Mouse (Mus musculus) gastrocnemius, postnatal 25 days (tissue): ENCODE results near the gene Ptprj. TPM values are rescaled to one million over a fixed set of nuclear protein-coding genes. Genes with fewer than 3 reads are reported as not detected.
"Not testable (repeated sequence)": the region's sequence is repeated elsewhere in the genome, so short reads cannot be mapped to it uniquely, and the experiment has no call there.

Experiments
- DNase-seq: peaks from one replicate; pipeline ENCODE4 v3.0.0; 2022
- total RNA-seq, 2 experiments: library from RNA; stranded (reverse); gene quantifications; 1 replicate in 1 of 2; 2 replicates in 1 of 2; pipeline ENCODE4 v1.2.3; 2021

Ptprj gene
- total RNA-seq, 2 experiments from 2014 or later, result 3.7 to 4.1 TPM

DNA sequence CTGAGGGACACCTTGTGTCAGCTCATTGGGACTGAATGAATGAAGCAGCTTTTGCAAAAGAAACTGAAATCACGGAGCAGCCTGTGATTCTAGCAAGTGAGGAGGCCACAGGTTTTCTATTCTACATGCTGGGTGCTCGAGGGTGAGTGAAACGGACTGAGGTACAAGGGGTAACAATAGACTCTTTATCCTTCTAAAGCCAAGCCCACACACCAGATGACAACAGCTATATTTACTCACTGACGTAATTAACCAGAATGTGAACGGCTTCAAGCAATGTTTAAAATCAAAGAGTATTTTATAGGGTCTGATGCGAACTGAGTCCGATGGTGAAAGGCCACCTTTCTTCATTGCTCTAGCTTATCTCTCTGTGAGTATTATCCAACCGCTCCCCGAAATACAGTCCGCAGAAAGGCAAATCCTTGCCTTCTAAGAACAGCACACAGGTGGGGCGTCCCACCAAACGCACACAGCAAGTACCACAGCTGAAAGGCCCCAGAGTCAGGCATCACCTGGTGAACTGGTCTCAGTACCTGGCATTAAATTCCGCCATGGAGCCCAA is 99.6 kb downstream of the Ptprj start:
- DNase-seq, result no peak

DNA sequence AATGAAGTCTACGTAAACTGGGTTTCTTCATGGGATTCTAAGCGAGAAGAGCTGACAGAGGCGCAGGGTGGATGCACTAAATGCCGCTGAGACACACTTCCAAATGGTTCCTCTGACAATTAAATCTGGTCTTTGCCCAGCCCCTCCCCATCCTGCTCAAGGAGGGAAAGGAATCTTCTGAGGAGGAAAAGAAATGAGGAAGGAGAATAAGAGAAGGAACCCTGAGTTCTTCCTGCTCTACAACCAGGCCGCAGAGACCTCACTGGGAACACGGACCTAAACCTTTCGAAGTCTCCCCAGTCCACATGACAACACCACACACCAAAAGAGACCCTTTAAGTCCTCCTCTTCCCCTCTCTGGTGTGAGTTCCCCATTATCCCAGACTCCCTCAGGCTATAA is 101.9 kb downstream of the Ptprj start:
- no peak for DNase-seq

GRCm38 (mm10) chr2:90477617-90478016 is 102.8 kb downstream of the Ptprj start:
- DNase-seq, result no peak

DNA sequence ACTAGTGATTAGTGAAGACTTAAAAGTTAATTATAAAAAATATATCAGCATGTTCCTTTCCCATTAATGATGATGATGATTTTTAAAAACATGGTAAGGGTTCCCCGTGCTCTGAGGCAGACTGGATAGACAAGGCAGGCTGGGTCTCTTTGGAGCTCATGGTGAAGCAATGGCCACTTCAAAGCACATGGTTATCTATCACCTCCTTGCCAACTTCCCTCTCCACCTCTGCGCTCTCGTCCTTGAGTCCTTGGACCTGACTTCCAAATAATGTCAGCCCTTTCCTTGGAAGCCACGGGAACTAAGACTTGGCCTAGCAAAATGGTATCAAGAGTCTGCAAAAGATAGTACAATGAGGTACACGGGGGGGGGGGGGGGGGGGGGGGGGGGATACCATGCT is 103.7 kb downstream of the Ptprj start:
- DNase-seq, result no peak

DNA sequence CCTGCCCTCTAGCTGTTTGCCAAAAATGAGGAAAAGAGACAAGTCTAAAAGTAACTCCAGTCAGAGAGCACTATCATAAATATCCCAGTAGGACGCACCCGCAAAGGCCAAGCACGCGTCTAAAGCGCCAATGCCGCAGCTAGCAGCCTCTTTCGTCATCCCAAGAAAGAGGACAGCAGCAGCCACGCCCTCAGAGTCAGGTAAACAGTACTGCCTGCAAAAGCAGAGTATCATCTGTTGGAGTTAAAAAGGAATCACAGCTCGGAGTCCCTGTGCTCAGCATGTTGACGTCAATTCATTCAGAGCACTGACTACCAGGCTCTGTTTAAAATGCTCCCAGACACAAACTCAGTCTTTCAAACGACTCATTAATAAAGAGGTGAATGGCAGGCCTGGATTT is 104.1 kb downstream of the Ptprj start:
- no peak for DNase-seq

- DNase-seq, result peak; percentile 44
These were observed 105.6 kb downstream of the Ptprj start for GRCm38 (mm10) chr2:90474593-90475405.

DNA sequence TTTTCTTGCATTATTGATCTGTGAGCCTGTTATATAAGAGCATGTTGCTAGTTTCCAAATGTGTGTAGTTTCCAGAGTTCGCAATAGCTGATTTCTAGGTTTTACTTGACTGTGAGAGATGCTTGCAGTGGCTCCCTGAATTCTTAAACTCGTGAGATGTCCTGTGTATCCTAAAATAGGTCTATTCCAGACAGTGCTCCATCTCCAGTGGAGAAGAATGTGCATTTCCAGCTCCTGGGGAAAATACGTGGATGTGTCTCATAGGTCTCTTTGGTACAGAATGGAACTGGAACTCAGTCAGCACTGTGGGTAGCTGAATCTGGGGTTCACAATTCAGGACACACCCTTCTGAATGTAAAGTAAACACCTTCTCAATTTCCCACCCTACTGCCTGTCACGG is 107.7 kb downstream of the Ptprj start:
- no peak for DNase-seq

DNA sequence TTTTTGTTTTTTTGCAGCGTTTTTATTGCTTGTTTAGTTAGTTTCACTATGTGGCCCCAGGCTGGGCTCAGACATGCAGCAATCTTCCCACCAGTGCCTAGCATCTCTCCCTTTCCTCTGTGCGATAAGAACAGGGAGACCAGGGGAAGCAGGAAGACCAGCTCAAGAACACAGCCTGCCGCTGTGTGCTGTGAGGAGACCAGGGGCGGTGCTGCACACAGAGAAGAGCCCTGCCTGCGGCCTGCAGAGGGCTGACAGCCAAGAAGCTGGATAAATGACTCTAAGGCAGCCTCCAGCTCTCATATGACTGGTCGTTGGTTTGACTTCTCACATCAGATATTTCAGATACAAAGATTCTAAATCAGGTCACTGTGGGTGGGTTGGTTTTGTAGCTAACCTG is 110.3 kb downstream of the Ptprj start:
- DNase-seq, result no peak

GRCm38 (mm10) chr2:90466480-90466879 is 114.0 kb downstream of the Ptprj start:
- DNase-seq, result no peak

- DNase-seq, result no peak
These were observed 116.7 kb downstream of the Ptprj start for GRCm38 (mm10) chr2:90463735-90464134.

DNA sequence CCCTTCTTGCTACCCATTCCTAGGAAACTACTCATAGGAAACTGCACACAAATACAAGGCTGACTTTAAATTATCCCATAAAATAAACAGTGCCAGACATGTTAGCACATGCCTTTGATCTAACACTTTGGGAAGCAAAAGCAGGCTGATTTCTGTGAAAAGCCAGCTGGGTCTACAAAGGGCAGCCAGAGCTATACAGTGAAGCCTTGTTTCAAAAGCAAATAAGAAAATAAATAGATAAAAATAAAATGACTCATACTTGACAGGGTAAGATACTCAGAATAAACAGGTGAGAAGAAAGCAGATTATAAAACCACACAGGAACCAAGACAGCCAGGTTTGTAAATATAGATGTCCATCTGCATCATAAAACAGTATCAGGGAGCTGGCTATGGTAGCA is 118.2 kb downstream of the Ptprj start:
- no peak for DNase-seq

DNA sequence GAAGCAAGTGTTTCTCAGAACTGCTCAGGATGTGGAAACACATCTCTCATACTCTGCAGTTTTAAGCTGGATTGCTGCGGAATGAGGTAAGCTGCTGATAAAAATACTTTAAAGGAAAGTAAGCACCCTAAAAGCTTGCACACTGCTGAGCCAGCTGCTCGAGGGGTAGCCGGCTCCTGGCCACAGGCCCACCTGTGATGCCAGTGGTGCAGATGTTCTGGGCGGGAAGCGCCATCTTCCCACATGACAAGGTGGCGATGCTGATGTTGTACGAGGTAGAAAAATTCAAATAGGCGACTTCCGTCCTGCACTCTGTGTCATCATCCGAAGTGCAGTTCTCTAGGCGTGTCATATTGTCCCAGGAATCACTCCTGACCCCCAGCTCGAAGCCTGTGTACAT is 122.5 kb downstream of the Ptprj start:
- DNase-seq, result no peak

DNA sequence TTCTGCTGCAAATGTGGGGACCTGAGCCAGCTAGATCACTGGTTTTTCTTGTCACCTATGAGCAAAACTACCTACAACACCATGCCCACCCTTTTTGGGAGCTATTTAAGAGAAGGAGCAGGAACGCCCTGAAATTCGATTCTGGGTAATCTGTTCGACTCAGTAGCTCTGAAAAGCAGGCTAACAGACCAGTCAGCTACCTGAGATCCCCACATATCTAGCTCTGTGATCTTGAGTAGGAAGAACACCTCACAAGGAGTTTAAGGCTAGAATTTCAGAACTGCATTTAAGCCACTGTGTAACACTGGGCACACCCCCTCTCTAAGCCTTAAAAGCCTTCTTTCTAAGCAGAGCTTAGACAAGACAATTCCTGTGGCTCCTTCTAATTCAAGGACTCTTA is 128.1 kb downstream of the Ptprj start:
- no peak for DNase-seq

GRCm38 (mm10) chr2:90448967-90449740 is 131.3 kb downstream of the Ptprj start:
- no peak for DNase-seq

DNA sequence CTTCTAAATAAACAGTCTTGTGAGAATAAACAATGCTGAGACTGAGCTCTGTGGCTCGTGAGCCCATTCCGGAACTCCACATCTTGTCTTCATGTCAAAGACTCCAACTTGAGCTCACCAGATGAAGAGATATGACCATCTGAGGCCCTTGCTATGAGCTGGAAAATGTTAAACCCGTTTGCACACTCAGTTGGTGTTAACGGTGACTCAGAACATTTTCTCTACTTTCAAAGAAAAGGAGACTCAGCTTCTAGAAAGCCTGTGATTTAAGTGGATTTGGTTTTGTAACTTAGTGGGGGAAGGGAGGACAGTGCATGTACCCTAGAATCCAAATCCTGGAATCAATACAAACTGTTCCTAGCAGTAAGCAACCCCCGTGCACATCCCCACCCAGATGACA is 136.6 kb downstream of the Ptprj start:
- DNase-seq, result no peak

GRCm38 (mm10) chr2:90441811-90442210 is 138.6 kb downstream of the Ptprj start:
- not testable (repeated sequence) for DNase-seq

DNA sequence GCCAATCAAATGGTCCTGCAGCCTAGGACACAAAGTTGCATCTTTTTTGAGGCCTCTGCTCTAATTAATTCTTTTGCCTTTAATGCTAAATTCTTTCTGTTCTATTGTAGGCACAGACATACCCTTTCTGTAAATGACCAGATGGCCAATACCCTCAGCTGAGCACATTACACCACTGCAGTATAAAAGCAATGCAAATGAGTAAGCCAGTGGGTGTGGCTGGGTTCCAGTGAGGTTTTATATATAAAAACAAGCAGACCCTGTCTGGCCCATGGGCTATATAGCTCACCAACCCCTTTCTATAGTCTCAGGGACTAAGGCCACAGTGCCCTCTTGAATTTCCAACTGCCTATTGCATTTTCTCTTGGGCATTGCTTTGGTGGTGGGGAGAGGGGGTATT is 140.3 kb downstream of the Ptprj start:
- not testable (repeated sequence) for DNase-seq

- not testable (repeated sequence) for DNase-seq
These were observed 143.0 kb downstream of the Ptprj start for GRCm38 (mm10) chr2:90437453-90437852.

GRCm38 (mm10) chr2:90429782-90430181 is 150.7 kb downstream of the Ptprj start:
- DNase-seq, result not testable (repeated sequence)

- DNase-seq, result not testable (repeated sequence)
These were observed 151.3 kb downstream of the Ptprj start for GRCm38 (mm10) chr2:90428988-90429717.

DNA sequence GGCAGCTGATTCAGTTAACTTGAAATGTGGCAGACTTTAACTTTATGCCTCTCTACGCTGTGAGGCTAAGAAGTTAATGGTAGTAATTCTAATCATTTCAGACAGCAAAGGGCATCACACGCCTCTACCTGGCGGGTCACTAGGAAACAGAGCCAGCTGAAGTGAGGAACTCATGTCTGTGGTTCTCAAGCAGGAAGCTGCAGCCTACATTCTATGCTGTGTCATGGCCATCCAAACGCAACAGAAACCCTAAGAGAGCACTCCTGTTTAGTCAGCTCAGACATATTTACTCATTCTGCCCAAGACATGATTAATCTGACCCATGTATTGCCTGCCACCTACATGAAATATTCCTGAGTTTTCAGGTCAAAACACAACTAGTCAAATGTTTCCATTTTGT is 155.5 kb downstream of the Ptprj start:
- not testable (repeated sequence) for DNase-seq

GRCm38 (mm10) chr2:90422282-90422681 is 158.2 kb downstream of the Ptprj start:
- DNase-seq, result not testable (repeated sequence)
